Mouse (Mus musculus) ES-E14 (cell line): ENCODE results near the gene Ptprt.

Experiments
- CHD2 ChIP-seq: IDR thresholded peaks from 2 replicates; pipeline ENCODE4 v1.6.1; 2014; ENCODE audit warnings: mild to moderate bottlenecking, low read depth, low read length, inconsistent platforms
- MAFK ChIP-seq: IDR thresholded peaks from 2 replicates; pipeline ENCODE4 v1.6.1; 2014; ENCODE audit warnings: mild to moderate bottlenecking, low read depth, low read length, inconsistent platforms; ENCODE audit not compliant: insufficient read depth
- ZNF384 ChIP-seq: IDR thresholded peaks from 2 replicates; pipeline ENCODE4 v1.6.1; 2012; ENCODE audit warnings: low read depth, low read length, inconsistent platforms

DNA sequence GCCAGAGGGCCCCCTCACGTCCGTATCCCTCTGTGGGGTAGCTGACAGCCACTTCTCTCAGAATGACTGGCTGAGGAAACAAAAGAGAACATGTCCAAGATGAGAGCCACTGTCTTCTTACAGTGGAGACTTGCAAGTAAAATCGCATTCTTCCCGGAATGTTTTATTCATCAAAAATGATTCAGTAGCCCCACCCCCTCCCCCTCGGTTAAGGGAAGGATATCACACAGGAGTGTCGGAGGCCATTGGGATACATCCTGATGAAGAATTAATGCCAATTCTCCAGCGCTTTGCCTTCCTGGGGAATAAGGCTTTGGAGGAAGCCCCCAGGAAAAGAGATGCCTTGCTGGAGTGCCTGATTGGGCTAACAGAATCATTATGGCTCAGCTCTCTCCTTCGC is 37.1 kb upstream of the Ptprt start:
- no peak for TF ChIP-seq CHD2
- TF ChIP-seq MAFK = no peak
- TF ChIP-seq ZNF384 = no peak
